Mouse (Mus musculus): ENCODE results near the gene Syne1.

- TF ChIP-seq CHD2 (IDR thresholded peaks at IDR 0.05; ENCODE audit: low read depth, low read length) (no peak), HCFC1 (IDR thresholded peaks at IDR 0.05; ENCODE audit: borderline replicate concordance, insufficient read depth, low read length) (no peak), ZC3H11A (IDR thresholded peaks at IDR 0.05; ENCODE audit: borderline replicate concordance, low read depth, low read length) (no peak), MAFK (IDR thresholded peaks at IDR 0.05; ENCODE audit: insufficient read depth, low read depth, low read length) (no peak)
These were observed 471.3 kb downstream of the Syne1 start for GRCm38 (mm10) chr10:5079945-5080468.
